Mouse (Mus musculus) erythroid progenitor cell, adult 5-6 weeks (primary cell): ENCODE measurements around the gene Lamb2. TPM values are rescaled to one million over a fixed set of nuclear protein-coding genes. Genes with fewer than 3 reads are reported as not detected.

Experiments
- ATAC-seq: replicated peaks from 2 replicates; pipeline ENCODE4 v1.8.0; 2016; ENCODE audit warnings: moderate number of reproducible peaks, mild to moderate bottlenecking, moderate TSS enrichment, inconsistent platforms; ENCODE audit not compliant: poor library complexity, low FRiP score, severe bottlenecking
- total RNA-seq, 2 experiments: library from RNA; stranded (forward) in 1 of 2; stranded (reverse) in 1 of 2; fragments of 150-400 nt in 1 of 2; fragments of 186-747, 209-891 nt in 1 of 2; gene quantifications; 2 replicates each; pipeline versions ENCODE4 v1.2.3 to v1.2.4; 2015 to 2017; ENCODE audit warnings: low replicate concordance in 2 of 2

Lamb2 gene
- total RNA-seq, 2 experiments from 2014 or later = not detected

GRCm38 (mm10) chr9:108525400-108525799 is 45.9 kb downstream of the Lamb2 start:
- no peak for ATAC-seq

- no peak for ATAC-seq
These were observed 51.4 kb downstream of the Lamb2 start for GRCm38 (mm10) chr9:108530954-108531353.

- ATAC-seq = no peak
These were observed 52.0 kb downstream of the Lamb2 start for GRCm38 (mm10) chr9:108531496-108531895.

Other genes starting within 250 kb of the Lamb2 start
- 11.2 and 14.3 TPM in 2 replicates for gene Dag1, start 215.8 kb upstream of the Lamb2 start, total RNA-seq (2015; ENCODE audit: low replicate concordance)
- 5.4 and 6.3 TPM in 2 replicates for gene Dag1, start 215.8 kb upstream of the Lamb2 start, total RNA-seq (2017; ENCODE audit: low replicate concordance)
- not detected in 2 replicates for gene Nicn1, start 189.3 kb upstream of the Lamb2 start, total RNA-seq (2015; ENCODE audit: low replicate concordance)
- 0.64 and 0.91 TPM in 2 replicates for gene Nicn1, start 189.3 kb upstream of the Lamb2 start, total RNA-seq (2017; ENCODE audit: low replicate concordance)
- gene Amt, start 182.9 kb upstream of the Lamb2 start, total RNA-seq (2015; ENCODE audit: low replicate concordance) = not detected in 2 replicates
- not detected in 2 replicates for gene Amt, start 182.9 kb upstream of the Lamb2 start, total RNA-seq (2017; ENCODE audit: low replicate concordance)
- 157 and 175 TPM in 2 replicates for gene Rhoa, start 173.6 kb upstream of the Lamb2 start, total RNA-seq (2015; ENCODE audit: low replicate concordance)
- 253 and 313 TPM in 2 replicates for gene Rhoa, start 173.6 kb upstream of the Lamb2 start, total RNA-seq (2017; ENCODE audit: low replicate concordance)
- gene Tcta, start 173.6 kb upstream of the Lamb2 start, total RNA-seq (2015; ENCODE audit: low replicate concordance) = 5.9 and 11.5 TPM in 2 replicates
- gene Tcta, start 173.6 kb upstream of the Lamb2 start, total RNA-seq (2017; ENCODE audit: low replicate concordance) = 2.3 and 2.4 TPM in 2 replicates
- 4,218 and 4,387 TPM in 2 replicates for gene Gpx1, start 140.8 kb upstream of the Lamb2 start, total RNA-seq (2015; ENCODE audit: low replicate concordance)
- 2,703 and 2,741 TPM in 2 replicates for gene Gpx1, start 140.8 kb upstream of the Lamb2 start, total RNA-seq (2017; ENCODE audit: low replicate concordance)
- gene Usp4, start 131.9 kb upstream of the Lamb2 start, total RNA-seq (2015; ENCODE audit: low replicate concordance) = 162 and 251 TPM in 2 replicates
- gene Usp4, start 131.9 kb upstream of the Lamb2 start, total RNA-seq (2017; ENCODE audit: low replicate concordance) = 123 and 148 TPM in 2 replicates
- 2.1 and 2.2 TPM in 2 replicates for gene 1700102P08Rik, start 86.9 kb upstream of the Lamb2 start, total RNA-seq (2015; ENCODE audit: low replicate concordance)
- 1.2 and 4.6 TPM in 2 replicates for gene 1700102P08Rik, start 86.9 kb upstream of the Lamb2 start, total RNA-seq (2017; ENCODE audit: low replicate concordance)
- not detected in 2 replicates for gene Ccdc36, start 51.3 kb upstream of the Lamb2 start, total RNA-seq (2015; ENCODE audit: low replicate concordance)
- 1.1 TPM in 1 of 2 replicates, not detected in the other for gene Ccdc36, start 51.3 kb upstream of the Lamb2 start, total RNA-seq (2017; ENCODE audit: low replicate concordance)
- gene BC048562, start 43.3 kb upstream of the Lamb2 start, total RNA-seq (2015; ENCODE audit: low replicate concordance) = not detected in 2 replicates
- gene BC048562, start 43.3 kb upstream of the Lamb2 start, total RNA-seq (2017; ENCODE audit: low replicate concordance) = not detected in 2 replicates
- 3.4 and 23.4 TPM in 2 replicates for gene Ccdc71, start 19.2 kb upstream of the Lamb2 start, total RNA-seq (2015; ENCODE audit: low replicate concordance)
- 9.5 and 14.6 TPM in 2 replicates for gene Ccdc71, start 19.2 kb upstream of the Lamb2 start, total RNA-seq (2017; ENCODE audit: low replicate concordance)
- gene Klhdc8b, start 18.2 kb upstream of the Lamb2 start, total RNA-seq (2015; ENCODE audit: low replicate concordance) = 2.5 and 2.9 TPM in 2 replicates
- 5.4 TPM in 1 of 2 replicates, not detected in the other for gene Klhdc8b, start 18.2 kb upstream of the Lamb2 start, total RNA-seq (2017; ENCODE audit: low replicate concordance)
- 52.6 and 63.7 TPM in 2 replicates for gene Usp19, start 10.9 kb downstream of the Lamb2 start, total RNA-seq (2015; ENCODE audit: low replicate concordance)
- 54.7 and 58.7 TPM in 2 replicates for gene Usp19, start 10.9 kb downstream of the Lamb2 start, total RNA-seq (2017; ENCODE audit: low replicate concordance)
- 67.5 and 85.1 TPM in 2 replicates for gene Qars, start 28.0 kb downstream of the Lamb2 start, total RNA-seq (2015; ENCODE audit: low replicate concordance)
- 78.3 and 79.2 TPM in 2 replicates for gene Qars, start 28.0 kb downstream of the Lamb2 start, total RNA-seq (2017; ENCODE audit: low replicate concordance)
- gene Qrich1, start 37.1 kb downstream of the Lamb2 start, total RNA-seq (2015; ENCODE audit: low replicate concordance) = 92.6 and 141 TPM in 2 replicates
- 117 and 139 TPM in 2 replicates for gene Qrich1, start 37.1 kb downstream of the Lamb2 start, total RNA-seq (2017; ENCODE audit: low replicate concordance)
- gene Impdh2, start 80.5 kb downstream of the Lamb2 start, total RNA-seq (2015; ENCODE audit: low replicate concordance) = 28.8 and 75.0 TPM in 2 replicates
- gene Impdh2, start 80.5 kb downstream of the Lamb2 start, total RNA-seq (2017; ENCODE audit: low replicate concordance) = 37.1 and 46.5 TPM in 2 replicates
- gene Ndufaf3, start 87.7 kb downstream of the Lamb2 start, total RNA-seq (2015; ENCODE audit: low replicate concordance) = 16.3 and 22.0 TPM in 2 replicates
- 1.4 and 37.6 TPM in 2 replicates for gene Ndufaf3, start 87.7 kb downstream of the Lamb2 start, total RNA-seq (2017; ENCODE audit: low replicate concordance)
- 47.8 and 48.7 TPM in 2 replicates for gene Dalrd3, start 90.2 kb downstream of the Lamb2 start, total RNA-seq (2015; ENCODE audit: low replicate concordance)
- gene Dalrd3, start 90.2 kb downstream of the Lamb2 start, total RNA-seq (2017; ENCODE audit: low replicate concordance) = 18.7 and 23.7 TPM in 2 replicates
- 2.9 and 6.8 TPM in 2 replicates for gene Wdr6, start 99.0 kb downstream of the Lamb2 start, total RNA-seq (2015; ENCODE audit: low replicate concordance)
- 1.4 and 3.7 TPM in 2 replicates for gene Wdr6, start 99.0 kb downstream of the Lamb2 start, total RNA-seq (2017; ENCODE audit: low replicate concordance)
- not detected in 2 replicates for gene P4htm, start 117.9 kb downstream of the Lamb2 start, total RNA-seq (2015; ENCODE audit: low replicate concordance)
- not detected in 2 replicates for gene P4htm, start 117.9 kb downstream of the Lamb2 start, total RNA-seq (2017; ENCODE audit: low replicate concordance)
- gene Arih2, start 169.7 kb downstream of the Lamb2 start, total RNA-seq (2015; ENCODE audit: low replicate concordance) = 36.0 and 49.4 TPM in 2 replicates
- gene Arih2, start 169.7 kb downstream of the Lamb2 start, total RNA-seq (2017; ENCODE audit: low replicate concordance) = 77.1 and 79.9 TPM in 2 replicates
- gene Slc25a20, start 182.4 kb downstream of the Lamb2 start, total RNA-seq (2015; ENCODE audit: low replicate concordance) = 4.2 TPM in 1 of 2 replicates, not detected in the other
- gene Slc25a20, start 182.4 kb downstream of the Lamb2 start, total RNA-seq (2017; ENCODE audit: low replicate concordance) = 2.0 and 6.9 TPM in 2 replicates
- 1.4 and 10.9 TPM in 2 replicates for gene Prkar2a, start 209.6 kb downstream of the Lamb2 start, total RNA-seq (2015; ENCODE audit: low replicate concordance)
- gene Prkar2a, start 209.6 kb downstream of the Lamb2 start, total RNA-seq (2017; ENCODE audit: low replicate concordance) = 1.4 and 1.5 TPM in 2 replicates